8 mouse cellular contexts compared by ENCODE assay signal in the genomic region with DNA sequence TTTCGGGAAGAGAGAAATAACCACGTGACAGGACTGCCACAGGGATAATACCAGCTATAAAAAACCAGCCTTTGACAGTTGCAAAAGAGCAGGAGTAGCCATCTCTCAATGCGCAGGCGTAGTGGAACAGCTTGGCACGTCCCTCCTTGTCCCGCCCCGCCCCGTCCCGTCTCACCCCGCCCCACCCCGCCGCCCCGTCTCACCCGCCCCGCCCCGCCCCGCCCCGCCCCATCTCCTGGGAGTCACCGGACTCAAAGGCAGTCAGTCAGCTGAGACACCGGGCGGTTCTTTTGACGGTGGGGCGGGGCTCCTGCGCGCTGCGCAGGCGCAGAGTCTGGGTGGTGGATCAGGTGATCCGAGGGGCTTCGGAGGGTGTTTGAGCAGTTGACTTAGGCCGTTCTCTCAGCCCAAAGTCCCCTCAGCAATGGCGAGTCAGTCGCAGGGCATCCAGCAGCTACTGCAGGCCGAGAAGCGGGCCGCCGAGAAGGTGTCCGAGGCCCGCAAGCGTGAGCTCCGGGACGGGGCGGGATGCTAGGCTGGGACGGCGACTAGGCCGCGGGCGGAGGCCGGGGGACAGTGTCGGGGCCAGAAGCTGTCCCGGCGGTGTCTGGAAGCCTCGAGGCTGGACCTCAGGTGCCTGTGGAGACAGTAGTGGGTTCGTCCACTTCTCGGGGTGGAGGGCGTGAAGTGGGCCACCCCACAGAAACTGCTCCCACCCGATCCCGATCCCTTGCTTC. TPM values are rescaled to one million over a fixed set of nuclear protein-coding genes. Genes with fewer than 3 reads are reported as not detected.
A peak's percentile ranks its signal among the peaks of the same experiment; 100 is the strongest.
DNase-seq lines count a peak whose midpoint lies in the region; ATAC-seq and TF ChIP-seq lines count a peak whose summit lies in the region.

A gene (plus strand): TSS at position 279 of the 737 bp plus-strand sequence.

- peak; percentile 97 for ATAC-seq in forebrain, embryonic 12.5 days (ENCODE audit: low FRiP score)
- peak; percentile 92 for ATAC-seq in heart, postnatal 0 days (ENCODE audit: insufficient read depth, low read depth)
- ATAC-seq in neural tube, embryonic 15.5 days (ENCODE audit: low FRiP score) = peak; percentile 96

- H3K27me3 ChIP-seq in E14TG2a.4 (ENCODE audit: insufficient read depth, low read length) = no peaks in the 10 kb centered on the region
- no peaks in the 10 kb centered on the region for H3K27me3 ChIP-seq in forebrain, embryonic 12.5 days
- no peaks in the 10 kb centered on the region for H3K27me3 ChIP-seq in heart, postnatal 0 days (ENCODE audit: control insufficient read depth, insufficient read depth, low read length)
- H3K27me3 ChIP-seq in neural tube, embryonic 15.5 days (replicated peaks) = no peaks in the 10 kb centered on the region

- H3K4me2 ChIP-seq in forebrain, embryonic 12.5 days = peak within 1 kb of the TSS; percentile 69
- peak within 1 kb of the TSS; percentile 76 for H3K4me2 ChIP-seq in heart, postnatal 0 days (ENCODE audit: low read depth, low read length)
- H3K4me2 ChIP-seq in neural tube, embryonic 15.5 days = peak within 1 kb of the TSS; percentile 69

- no peaks in the 10 kb centered on the region for H3K9me3 ChIP-seq in E14TG2a.4 (ENCODE audit: low read length)
- no peaks in the 10 kb centered on the region for H3K9me3 ChIP-seq in forebrain, embryonic 12.5 days
- H3K9me3 ChIP-seq in heart, postnatal 0 days (replicated peaks; ENCODE audit: control insufficient read depth, low read length) = no peaks in the 10 kb centered on the region
- no peaks in the 10 kb centered on the region for H3K9me3 ChIP-seq in neural tube, embryonic 15.5 days (replicated peaks)

- under 1% methylated on average over 45 of the region's 57 CpGs for WGBS in forebrain, embryonic 12.5 days
- WGBS in heart, postnatal 0 days = under 1% methylated on average over 50 of the region's 57 CpGs
- under 1% methylated on average over 53 of the region's 57 CpGs for WGBS in neural tube, embryonic 15.5 days

- no peak for TF ChIP-seq CTCF in E14TG2a.4 (conservative IDR thresholded peaks at IDR 0.05; ENCODE audit: low read length)
- no peak for TF ChIP-seq CTCF in heart, postnatal 0 days (IDR thresholded peaks at IDR 0.05; ENCODE audit: low read depth)

- peak within 1 kb of the TSS; percentile 88 for H3K9ac ChIP-seq in forebrain, embryonic 12.5 days
- peak within 1 kb of the TSS; percentile 94 for H3K9ac ChIP-seq in heart, postnatal 0 days (replicated peaks; ENCODE audit: low read depth, low read length)
- peak within 1 kb of the TSS; percentile 92 for H3K9ac ChIP-seq in neural tube, embryonic 15.5 days (replicated peaks)

- peaks cover 41% of the 10 kb centered on the region for H3K4me1 ChIP-seq in E14TG2a.4 (replicated peaks; ENCODE audit: low read depth, low read length)
- H3K4me1 ChIP-seq in forebrain, embryonic 12.5 days = peaks cover 32% of the 10 kb centered on the region
- H3K4me1 ChIP-seq in heart, postnatal 0 days (ENCODE audit: control insufficient read depth, insufficient read depth) = peaks cover 40% of the 10 kb centered on the region
- H3K4me1 ChIP-seq in neural tube, embryonic 15.5 days = peaks cover 32% of the 10 kb centered on the region

- peak; percentile 82 for DNase-seq in c-Kit-positive CD71-positive TER-119-negative erythroid progenitor cells, embryonic 14.5 days (ENCODE audit: low read depth)
- peak; percentile 92 for DNase-seq in heart, postnatal 0 days (ENCODE audit: low spot score)
- DNase-seq in kidney, postnatal 4 days = peak; percentile 96 to 98
- peak; percentile 96 to 98 for DNase-seq in lung, adult 18-20 months
- DNase-seq in testis, postnatal 14 days (ENCODE audit: low spot score) = peak; percentile 96

- peak within 1 kb of the TSS; percentile 85 for H3K4me3 ChIP-seq in E14TG2a.4 (replicated peaks; ENCODE audit: low read length)
- H3K4me3 ChIP-seq in forebrain, embryonic 12.5 days (replicated peaks) = peak within 1 kb of the TSS; percentile 81
- H3K4me3 ChIP-seq in heart, postnatal 0 days (ENCODE audit: low read depth, low read length) = peak within 1 kb of the TSS; percentile 94
- peak within 1 kb of the TSS; percentile 67 for H3K4me3 ChIP-seq in neural tube, embryonic 15.5 days (replicated peaks)

- no peak for TF ChIP-seq EP300 in heart, postnatal 0 days (IDR thresholded peaks at IDR 0.05; ENCODE audit: low read depth)

- peak within 1 kb of the TSS; percentile 83 for H3K27ac ChIP-seq in forebrain, embryonic 12.5 days
- peak within 1 kb of the TSS; percentile 93 for H3K27ac ChIP-seq in heart, postnatal 0 days (ENCODE audit: low read depth)
- H3K27ac ChIP-seq in neural tube, embryonic 15.5 days (replicated peaks) = peak within 1 kb of the TSS; percentile 88

- H3K36me3 ChIP-seq in E14TG2a.4 (ENCODE audit: insufficient read depth, low read length) = peaks cover 37% of the 10 kb centered on the region
- H3K36me3 ChIP-seq in forebrain, embryonic 12.5 days (replicated peaks) = peaks cover 13% of the 10 kb centered on the region
- H3K36me3 ChIP-seq in heart, postnatal 0 days (replicated peaks; ENCODE audit: control insufficient read depth, insufficient read depth, low read length) = peaks cover 13% of the 10 kb centered on the region
- peaks cover 10% of the 10 kb centered on the region for H3K36me3 ChIP-seq in neural tube, embryonic 15.5 days

RNA-seq across cellular contexts. Expression of the gene that starts here (rescaled TPM):
- polyA plus RNA-seq in forebrain, embryonic 12.5 days (2016; fragmentation: Nextera tagmentation; extraction: Ambion mirVana) = 341 and 346 TPM in 2 replicates
- 120 and 148 TPM in 2 replicates for total RNA-seq in heart, postnatal 0 days (2014; rRNA removed; ENCODE audit: low replicate concordance)
- polyA plus RNA-seq in heart, postnatal 0 days (2015; fragmentation: Nextera tagmentation; extraction: Ambion mirVana) = 278 and 279 TPM in 2 replicates
- 402 and 431 TPM in 2 replicates for polyA plus RNA-seq in neural tube, embryonic 15.5 days (2015; fragmentation: Nextera tagmentation; extraction: Ambion mirVana)

Comparison
In these comparisons a context has a peak if more than half of its experiments do, and no peak if none do; other contexts are left out.
1. Peak in every context shown above with its lines: DNase-seq, ATAC-seq, H3K4me3 ChIP-seq and H3K27ac ChIP-seq.